Mouse (Mus musculus): ENCODE measurements around the gene Pdk2.

Gene Pdk2

GRCm38 (mm10) chr11:95041139-95041609 lies at the start of gene Pdk2:
Gene Pdk2 (minus strand): TSS chr11:95041354.
- DNase-seq (ENCODE audit: low spot score) = peak; percentile 88

GRCm38 (mm10) chr11:95088857-95089779 lies 48.0 kb upstream of the Pdk2 start:
- DNase-seq (ENCODE audit: low spot score) = no peak

DNA sequence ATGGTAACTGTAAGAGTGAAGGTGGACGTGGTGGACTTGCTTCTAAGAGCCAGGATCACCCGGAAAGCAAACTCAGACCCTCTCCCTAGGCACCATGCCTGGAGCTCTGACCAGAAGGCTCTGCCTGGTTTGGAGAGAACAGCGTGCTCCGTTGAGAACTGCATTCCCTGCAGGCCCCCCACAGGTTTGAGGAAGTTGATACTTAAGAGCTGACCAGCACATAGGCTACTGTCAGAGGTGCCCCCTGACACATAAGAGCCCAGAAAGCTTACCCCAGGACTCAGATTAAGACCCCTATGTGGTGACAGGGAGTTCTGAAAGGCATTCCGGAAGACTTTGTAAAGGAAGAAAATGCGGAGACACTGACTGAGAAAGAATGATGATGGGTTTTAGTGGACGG lies 47.1 kb upstream of the Pdk2 start:
- no peak for DNase-seq (ENCODE audit: low spot score)

DNA sequence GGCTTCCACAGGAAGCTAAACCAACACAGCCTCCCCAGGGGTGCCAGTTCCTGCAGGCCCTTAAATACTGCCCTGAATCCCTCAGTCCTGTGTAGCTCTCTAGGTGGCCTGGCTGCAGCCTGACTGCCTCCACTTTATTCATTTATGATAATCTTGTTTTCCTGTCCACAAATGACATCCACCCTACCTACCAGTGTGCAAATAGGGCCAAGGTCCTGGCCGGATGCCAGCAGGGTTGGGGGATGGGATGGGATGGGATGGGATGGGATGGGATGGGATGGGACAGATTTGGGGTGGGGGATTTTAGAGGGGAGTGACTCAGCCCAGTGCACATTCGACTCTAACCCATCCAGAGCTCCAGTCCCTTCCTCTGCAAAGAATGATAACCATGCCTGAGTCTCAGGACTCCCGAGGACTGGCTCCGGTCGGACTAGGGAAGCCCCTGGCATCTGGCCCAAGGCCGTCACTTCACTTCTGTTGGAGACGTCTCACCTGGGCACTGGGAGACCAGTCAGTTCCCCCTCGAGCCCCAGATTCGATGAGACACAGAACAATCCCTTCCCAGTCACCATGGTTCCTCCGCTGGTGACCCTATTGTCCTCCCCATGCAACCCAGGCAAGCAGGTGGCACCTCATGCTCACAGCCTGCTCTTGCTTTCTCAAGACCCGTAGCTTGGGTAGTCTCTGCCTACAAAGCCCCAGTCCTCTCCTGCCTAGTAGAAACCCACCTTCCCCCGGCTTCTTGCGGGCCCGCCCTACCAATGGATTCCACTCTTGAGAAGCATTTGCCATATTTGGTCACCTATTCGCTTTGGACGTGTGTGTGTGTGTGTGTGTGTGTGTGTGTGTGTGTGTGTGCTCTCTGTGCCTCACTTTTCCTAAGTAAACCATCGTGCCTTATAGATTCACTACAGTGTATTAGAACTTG lies 46.4 kb upstream of the Pdk2 start:
- DNase-seq (ENCODE audit: low spot score) = no peak

DNA sequence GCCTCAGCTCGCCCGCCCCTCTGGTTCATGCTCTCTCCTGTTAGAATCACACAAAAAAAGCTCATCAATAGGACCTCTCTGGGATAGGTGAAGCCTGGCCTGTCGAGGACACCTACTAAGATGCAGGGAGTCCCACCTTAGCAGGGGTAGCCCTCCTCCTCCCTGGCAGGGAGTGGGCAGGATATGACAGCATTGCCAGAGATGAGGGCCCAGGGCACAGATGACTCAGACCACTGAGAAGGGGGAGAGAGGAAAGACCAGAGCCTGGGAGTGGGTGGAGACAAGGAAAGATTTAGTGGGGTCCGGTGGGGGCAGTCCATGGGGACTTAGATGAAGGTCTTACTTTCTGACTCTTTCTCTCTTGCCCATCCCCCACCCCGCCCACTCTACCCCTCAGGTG lies 45.1 kb upstream of the Pdk2 start:
- DNase-seq (ENCODE audit: low spot score) = no peak

DNA sequence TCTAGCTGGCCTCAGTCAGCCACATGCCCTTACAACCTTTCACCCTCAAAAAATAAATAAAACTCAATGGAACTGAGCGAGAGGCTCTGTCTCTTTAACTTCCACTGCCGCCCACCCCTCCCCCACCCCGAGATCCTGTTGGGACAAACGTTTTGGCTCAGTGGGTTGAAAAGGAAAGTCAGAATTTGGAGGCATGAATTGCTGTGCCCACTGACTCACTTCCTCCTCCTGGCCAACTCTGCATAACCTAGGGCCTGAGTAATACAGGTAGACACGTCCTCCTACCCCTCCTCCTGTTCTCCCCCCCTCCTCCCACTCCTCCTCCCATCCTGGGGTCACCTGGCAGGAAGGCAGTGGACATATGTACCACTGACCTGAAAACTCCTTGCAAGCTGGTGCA lies 44.6 kb upstream of the Pdk2 start:
- no peak for DNase-seq (ENCODE audit: low spot score)

DNA sequence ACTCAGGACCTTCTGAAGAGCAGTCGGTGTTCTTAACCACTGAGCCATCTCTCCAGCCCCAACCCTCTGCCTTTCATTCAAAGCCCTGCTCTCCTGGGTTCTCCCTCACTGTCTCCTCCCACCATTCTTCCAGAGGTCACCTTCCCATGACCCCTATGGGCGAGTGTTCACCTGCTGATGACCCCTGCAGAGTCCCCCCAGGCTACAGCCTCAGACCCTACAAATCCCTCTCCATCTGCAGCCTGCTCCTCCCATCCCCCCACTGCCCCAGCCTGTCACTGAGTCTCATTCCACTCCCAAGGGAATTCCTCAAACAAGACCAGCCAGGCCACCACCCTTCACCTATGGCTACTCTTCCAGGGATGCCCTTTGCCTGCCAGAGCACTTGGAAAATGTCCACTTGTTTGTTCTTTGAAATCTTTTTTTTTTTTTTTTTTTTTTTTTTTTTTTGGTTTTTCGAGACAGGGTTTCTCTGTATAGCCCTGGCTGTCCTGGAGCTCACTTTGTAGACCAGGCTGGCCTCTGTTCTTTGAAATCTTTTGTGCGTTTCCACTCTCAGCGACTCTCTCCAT lies 43.7 kb upstream of the Pdk2 start:
- no peak for DNase-seq (ENCODE audit: low spot score)

- DNase-seq (ENCODE audit: low spot score) = no peak
These were observed 43.0 kb upstream of the Pdk2 start for GRCm38 (mm10) chr11:95084175-95084574.

GRCm38 (mm10) chr11:95082896-95083295 lies 41.7 kb upstream of the Pdk2 start:
- DNase-seq (ENCODE audit: low spot score) = no peak

GRCm38 (mm10) chr11:95080783-95081182 lies 39.6 kb upstream of the Pdk2 start:
- DNase-seq (ENCODE audit: low spot score) = no peak

GRCm38 (mm10) chr11:95079256-95079875 lies 38.2 kb upstream of the Pdk2 start:
- DNase-seq (ENCODE audit: low spot score) = no peak

DNA sequence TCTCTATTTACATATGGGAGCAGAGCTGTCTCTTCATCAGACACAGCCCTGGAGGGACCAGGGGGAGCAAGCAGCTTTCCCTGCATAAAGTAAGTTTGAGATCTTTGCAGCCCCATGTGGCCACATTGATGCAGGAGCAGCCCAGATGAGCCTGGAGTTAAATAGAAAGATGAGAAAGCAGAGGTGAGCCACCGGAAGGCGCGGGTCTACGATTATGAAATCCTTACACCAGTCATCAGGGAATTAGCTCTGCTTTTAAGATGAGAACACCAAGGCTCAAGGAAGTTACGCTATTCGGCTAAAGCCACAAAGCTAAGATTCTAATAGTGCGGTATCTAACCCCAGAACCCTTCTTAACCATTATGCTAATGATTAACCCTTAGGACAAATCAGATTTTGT lies 36.8 kb upstream of the Pdk2 start:
- no peak for DNase-seq (ENCODE audit: low spot score)

GRCm38 (mm10) chr11:95076536-95077111 lies 35.5 kb upstream of the Pdk2 start, which contains the start of gene Itga3:
Gene Itga3 (minus strand): TSS chr11:95076801.
- DNase-seq (ENCODE audit: low spot score) = no peak

GRCm38 (mm10) chr11:95076041-95076535 lies 34.9 kb upstream of the Pdk2 start:
- DNase-seq (ENCODE audit: low spot score) = no peak

DNA sequence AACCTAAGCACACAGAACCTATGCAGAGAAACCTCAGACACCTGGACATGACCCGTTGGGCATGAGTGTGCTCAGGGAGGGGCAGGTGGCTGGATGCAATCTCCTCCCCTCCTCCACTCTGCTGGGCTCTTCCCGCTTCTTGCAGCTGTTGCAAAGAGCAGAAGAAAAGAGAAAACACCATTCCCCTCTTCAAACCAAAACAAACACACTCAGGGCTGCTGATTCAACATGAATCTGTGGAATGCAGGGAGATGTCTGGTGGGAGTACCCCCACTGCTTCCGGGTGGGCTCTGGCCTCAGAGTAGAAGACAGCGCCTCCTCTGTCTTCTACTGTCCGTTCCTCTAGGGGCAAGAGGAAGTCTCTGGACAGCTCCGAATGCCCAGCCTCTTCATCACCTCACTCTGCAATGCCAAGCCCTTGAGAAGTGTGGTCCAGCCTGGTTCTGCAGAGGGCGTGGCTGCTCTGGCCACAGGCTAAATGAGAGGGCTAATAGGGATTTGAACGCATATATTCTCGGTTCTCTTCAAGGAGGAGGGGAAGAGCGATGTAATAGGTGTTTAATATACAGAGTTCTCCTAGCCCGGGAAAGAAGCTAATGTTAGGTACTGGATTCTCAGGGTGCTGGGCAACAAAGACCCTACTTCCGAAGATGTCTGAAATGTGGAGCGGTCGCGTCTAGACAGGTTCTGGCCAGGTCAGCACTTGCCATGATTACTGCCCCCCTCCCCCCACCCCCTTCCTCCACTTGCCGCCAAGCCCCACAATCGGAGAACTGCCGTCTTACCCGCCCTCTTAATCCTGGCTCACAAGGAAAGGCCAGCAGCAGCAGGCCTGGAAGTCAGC lies 34.3 kb upstream of the Pdk2 start:
- DNase-seq (ENCODE audit: low spot score) = no peak

DNA sequence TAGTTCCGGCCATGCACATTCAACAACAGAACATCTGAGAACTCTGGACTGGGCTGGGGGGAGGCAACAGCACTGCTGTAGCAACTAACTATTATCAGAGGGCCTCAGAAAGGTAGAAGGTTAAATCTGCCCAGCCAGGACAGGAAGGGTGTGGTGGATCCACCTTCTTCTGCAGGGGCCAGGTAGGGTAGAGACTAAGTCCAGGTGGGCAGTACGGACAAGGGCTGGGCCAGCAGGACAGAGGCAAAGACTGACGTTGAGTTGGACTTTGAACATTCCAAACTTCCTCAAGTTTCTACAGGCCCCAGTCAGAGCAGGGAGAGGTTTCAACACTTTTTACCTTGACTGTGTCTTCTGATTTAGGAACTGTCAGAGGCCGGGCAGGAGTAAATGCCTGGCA lies 33.5 kb upstream of the Pdk2 start:
- DNase-seq (ENCODE audit: low spot score) = no peak

DNA sequence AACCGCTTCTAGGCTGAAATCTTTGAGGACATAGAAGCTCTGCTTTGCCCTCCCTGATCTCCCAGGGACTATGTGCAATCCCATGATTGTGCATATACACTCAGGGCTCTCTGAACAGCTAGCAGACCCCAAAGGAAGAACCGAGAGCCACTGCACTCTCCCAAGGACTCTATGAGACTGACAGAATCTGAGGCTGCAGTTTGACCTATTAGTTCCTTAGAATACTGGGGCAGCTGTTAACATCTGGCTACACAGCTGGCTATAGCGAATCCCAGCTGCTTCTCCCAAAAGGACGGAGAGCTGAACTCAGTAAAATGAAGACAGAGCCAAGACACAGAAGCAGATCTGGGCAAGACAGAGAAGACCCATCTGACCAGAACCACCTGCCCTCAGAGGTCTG lies 32.7 kb upstream of the Pdk2 start:
- no peak for DNase-seq (ENCODE audit: low spot score)

DNA sequence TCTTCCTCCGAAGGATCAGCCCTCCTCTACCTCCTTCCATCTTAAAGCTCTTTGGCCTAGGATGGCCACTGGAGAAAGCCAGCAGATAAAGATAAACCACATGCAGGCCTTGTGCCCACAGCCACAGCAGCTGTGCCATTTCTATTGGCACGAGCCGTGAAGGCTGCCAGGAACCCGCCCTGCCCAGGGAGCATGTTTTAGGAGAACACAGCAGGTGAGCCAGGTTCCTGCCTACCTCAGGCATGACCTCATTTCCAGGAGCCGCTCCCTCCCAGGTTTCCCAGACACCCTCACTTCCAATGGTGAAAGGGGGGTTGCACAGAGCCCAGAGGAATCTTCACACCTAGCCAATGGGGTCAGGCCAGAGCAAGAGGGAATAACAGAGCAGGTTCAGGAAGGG lies 31.6 kb upstream of the Pdk2 start:
- DNase-seq (ENCODE audit: low spot score) = no peak

- DNase-seq (ENCODE audit: low spot score) = no peak
These were observed 31.0 kb upstream of the Pdk2 start for GRCm38 (mm10) chr11:95072136-95072535.

DNA sequence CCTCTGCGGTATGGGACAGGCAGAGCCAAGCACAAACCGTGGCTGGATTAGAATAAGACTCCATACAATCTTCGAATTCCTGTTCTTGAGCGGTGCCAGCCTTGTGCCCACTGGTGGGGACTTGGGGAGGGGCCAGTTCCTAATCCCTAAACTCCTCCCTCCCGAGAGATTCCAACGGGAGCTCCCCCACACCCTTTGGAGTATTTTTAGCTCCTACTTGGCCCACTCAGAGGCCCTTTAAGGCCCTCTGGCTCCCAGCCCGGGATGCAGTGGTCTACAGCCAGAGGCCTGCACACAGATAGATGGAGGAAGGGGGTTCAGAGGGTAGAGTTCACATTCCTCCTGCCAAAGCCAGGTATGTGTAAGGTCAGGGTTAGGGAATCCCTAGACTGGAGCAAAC lies 30.1 kb upstream of the Pdk2 start:
- no peak for DNase-seq (ENCODE audit: low spot score)

Data from urinary bladder, postnatal 10 days (tissue).